Mouse (Mus musculus) megakaryocyte-erythroid progenitor cell, adult 5-6 weeks (primary cell): ENCODE measurements around the gene Xrcc6. TPM values are rescaled to one million over a fixed set of nuclear protein-coding genes. Genes with fewer than 3 reads are reported as not detected.

Source experiments
- ATAC-seq: replicated peaks from 2 replicates; pipeline ENCODE4 v1.8.0; 2016; ENCODE audit warnings: mild to moderate bottlenecking, inconsistent platforms; ENCODE audit not compliant: severe bottlenecking, poor library complexity, low FRiP score, low TSS enrichment
- total RNA-seq, 2 experiments: library from RNA; stranded (forward) in 1 of 2; stranded (reverse) in 1 of 2; fragments of 200-1000, 215-1000 nt in 1 of 2; fragments of >200 nt in 1 of 2; fragmentation: Nextera tagmentation in 1 of 2; gene quantifications; 2 replicates each; pipeline ENCODE4 v1.2.3; 2014 to 2017

Gene Xrcc6
- 120 and 143 TPM in 2 replicates for total RNA-seq (2014; fragmentation: Nextera tagmentation)
- 379 and 524 TPM in 2 replicates for total RNA-seq (2017)

DNA sequence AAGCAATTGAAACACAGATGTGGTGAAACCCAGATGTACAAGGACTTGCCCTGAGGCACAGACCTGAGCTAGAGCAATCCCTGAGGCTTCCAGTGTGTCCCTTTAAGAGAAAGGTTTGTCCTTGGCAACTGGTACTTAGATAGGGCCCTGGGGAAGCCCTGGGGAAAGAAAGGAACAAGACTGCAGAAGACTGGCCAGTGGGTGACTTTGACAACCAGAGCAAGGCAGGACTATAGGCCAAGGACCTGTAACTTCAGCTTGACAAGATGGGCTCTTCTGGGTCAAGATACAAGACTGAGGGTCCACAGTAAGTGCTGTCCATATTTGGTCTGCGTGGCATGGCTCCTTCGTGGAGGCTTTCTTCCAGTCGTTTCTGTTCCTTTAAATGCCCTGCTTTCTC is at the start of gene Xrcc6:
Gene Xrcc6 (plus strand): TSS at position 190 of the 400 bp plus-strand sequence.
- ATAC-seq, result no peak

DNA sequence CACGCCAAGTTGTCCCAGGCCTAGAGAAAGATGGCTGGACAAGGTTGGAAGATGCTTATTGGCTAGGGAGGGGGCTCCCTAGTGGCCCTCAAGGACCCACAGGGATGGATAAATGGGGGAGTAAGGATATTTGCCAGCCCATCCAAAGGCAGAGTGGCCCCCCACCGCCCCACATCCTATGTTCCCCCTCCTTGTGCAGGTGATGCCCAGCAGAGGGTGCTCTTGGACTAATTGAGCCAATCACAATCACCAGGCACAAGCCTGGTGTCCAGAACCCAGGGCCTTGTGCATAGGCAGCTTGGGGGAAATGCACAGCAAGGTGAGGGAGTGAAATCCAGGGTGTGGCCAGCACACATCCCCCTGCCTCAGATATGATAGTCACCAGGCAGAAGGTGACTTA is 49.4 kb upstream of the Xrcc6 start:
- ATAC-seq, result 0 out of 2 replicates have a peak, but pooled peaks have one; percentile 20

DNA sequence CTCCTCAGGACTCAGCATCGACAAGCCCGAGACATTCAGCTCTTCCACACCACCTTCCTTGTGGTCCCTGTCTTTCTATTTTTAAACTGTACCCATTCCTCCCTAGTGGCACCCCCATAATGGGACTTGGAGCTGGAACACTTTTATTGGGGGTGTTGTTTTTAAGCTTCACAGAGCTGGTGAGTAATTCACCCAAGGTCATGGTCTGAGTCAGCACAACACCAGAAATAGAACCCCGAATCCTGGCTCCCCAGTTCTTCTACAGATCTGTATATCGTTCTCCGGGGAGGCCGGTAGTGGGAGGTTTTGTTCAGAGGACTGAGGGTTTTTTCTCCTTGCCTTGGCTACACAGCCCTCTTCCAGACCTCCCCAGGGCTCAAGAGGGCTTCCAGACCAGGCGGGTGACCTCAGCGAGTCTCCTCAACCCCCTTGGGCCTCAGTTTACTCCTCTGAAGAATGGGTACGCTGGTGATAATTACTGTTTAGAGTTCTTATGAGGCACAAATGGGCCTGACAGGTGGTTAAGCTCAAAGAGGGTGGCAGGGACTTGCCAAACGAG is 48.4 kb upstream of the Xrcc6 start:
- no peak for ATAC-seq

DNA sequence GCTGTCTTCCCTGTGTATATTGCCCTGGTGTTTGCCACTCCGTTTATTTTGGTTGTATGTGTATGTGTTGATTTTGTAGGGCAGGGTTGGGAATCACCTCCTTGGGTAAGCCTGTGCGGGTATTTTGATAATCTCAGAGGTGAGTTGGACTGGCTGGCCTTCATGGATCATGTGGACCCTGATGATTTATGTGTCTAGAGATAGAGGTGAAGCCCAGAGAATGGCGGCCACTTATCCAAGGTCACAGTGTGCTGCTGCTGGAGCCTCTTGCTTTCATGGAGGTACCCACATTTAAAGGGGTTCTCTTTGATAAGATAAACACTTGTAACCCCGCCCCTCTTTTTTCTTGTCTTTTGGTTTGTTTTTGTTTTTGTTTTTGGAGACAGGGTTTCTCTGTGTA is 47.9 kb upstream of the Xrcc6 start:
- ATAC-seq, result peak; percentile 64

DNA sequence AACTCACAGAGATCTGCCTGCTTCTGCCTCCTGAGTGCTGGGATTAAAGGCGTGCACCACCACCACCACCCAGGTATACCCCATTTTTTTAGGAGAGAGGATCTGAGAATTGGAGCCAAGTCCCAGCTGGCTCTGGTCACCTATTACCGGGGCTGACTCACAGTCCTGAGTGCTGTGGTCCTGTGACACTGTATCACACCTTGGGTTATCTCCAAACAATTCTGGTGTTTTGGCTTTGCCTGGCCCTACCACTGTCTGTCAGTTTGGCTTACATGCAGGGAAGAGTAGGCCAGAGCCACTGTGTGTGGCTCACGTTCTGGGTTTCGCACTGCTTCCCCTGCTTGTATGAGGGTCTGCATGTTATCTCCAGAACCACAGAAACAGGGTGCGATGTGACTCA is 47.4 kb upstream of the Xrcc6 start:
- ATAC-seq, result no peak

DNA sequence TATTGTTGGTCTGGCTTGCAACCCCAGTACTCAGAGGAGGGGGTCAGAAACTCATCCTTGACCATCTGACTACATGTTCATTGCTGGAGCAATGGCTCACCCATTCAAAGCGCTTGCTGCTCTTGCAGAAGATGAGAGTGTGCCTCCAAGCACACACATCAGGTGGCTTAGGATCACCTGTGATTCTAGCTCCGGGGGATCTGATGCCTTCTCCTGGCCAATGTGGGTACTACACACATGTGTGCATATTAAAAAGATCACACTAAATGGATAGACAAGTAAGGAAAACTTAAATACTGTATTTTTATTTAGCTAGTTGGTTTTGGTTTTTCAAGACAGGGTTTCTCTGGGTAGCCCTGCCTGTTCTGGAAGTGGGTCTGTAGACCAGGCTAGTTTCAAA is 46.6 kb upstream of the Xrcc6 start:
- no peak for ATAC-seq

DNA sequence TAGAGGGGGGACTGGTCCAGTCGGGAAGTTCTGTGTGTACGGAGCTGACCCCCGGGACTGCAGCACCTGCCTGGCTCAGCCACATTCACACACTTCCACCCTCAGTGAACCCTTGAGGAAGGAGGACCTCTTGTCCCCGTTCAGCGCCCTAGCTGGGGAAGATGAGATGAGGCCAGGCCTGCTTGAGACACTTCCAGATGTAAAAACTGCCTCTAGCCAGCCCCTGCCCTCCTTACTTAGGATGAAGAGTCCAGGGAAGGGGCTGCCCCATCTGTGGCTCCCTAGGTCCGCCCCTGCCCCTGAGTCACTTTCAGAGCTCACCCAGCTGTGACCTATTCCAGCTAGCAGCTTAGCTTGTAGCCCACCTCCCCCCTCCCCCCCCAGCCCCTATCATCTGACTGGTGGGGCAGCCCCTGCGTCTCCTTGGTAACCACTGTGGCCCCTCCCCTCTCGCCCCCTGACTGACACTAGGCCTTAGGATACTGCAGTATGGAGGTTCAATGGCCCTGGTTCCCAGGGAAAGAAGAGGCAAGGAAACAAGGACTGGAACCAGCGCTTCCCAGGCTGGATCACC is 44.4 kb upstream of the Xrcc6 start:
- no peak for ATAC-seq

DNA sequence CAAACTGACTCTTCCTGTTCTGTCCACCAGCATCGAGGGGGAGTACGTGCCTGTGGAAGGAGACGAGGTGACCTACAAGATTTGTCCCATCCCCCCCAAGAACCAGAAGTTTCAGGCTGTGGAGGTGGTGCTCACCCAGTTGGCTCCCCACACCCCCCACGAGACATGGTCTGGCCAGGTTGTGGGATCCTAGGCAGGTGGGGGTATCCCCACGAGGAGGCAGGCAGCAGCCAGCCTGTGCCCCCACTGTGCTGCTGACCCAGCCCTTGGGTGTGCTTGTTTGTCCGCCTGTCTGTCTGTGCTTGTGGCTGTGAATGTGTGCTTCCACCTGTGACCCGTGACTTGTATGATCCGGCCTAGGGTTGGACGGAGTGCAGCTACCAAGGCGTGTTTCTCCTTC is 38.6 kb upstream of the Xrcc6 start:
- ATAC-seq, result no peak

DNA sequence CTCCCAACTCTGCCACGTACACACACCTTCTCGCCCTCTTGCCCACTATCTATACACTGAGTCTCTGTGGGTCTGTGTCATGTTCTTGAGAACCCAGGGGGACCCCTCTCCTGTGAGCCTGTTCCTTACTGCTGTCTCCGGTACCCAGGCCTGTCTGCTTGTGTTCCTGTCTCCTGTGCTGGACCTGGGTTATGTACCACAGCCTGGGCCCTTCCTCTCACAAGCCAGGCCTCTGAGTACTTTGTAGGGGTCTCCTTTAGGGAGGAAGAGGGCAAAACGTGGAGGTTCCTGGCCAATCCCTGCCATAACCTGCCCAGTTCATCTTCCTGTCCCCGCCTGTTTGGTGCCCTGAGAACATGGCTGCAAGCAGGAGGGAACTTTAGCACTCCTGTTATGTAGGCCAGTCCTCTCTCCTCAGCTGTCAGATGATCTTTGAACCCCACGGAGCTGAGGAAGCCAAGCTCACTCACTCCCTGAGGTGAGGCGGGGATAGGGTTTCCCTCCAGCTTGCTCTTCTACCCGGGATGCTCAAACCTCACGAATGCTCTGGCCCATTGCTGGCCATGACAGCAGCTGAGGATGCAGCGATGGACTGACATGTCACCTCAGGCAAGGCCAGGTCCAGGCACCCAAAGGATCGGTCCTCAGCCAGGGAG is 38.0 kb upstream of the Xrcc6 start:
- no peak for ATAC-seq

DNA sequence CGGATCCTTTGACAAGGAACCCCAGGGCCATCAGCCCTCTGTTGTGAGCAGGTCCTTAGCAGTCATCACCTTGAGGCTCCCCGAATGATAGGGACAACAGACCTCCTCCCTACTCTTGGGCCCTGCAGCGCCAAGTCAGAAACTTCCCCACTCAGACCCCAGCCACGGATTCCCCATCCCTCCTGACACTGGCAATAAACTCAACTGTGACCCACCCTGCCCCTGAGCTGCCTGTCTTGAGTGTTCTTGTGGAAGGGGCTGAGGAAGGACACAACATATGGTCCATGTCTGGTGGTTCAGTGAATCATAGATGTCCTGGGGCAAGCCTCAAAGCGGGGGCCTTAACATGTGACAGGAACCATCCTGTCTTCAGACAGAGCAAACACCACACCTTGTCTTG is 36.9 kb upstream of the Xrcc6 start:
- ATAC-seq, result no peak

DNA sequence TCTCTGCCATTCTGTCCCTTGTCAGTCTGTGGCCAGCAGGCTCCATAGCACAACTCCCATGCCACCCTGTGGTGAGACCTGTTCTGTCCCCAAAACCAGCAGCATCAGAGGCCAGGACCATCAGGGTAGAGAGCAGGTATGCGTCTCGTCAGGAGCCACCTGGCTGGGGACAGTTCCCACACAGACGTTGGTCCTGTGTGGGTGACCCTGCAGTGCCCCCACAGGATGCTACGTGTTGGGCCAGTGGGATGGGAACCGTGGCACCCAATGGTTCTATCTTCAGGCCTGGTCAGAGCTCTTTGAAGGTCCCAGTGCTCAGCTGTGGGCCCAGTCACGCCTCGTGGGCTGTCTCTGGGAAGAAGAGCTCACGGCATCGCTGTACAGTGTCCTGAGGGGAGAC is 36.5 kb upstream of the Xrcc6 start:
- ATAC-seq, result no peak

DNA sequence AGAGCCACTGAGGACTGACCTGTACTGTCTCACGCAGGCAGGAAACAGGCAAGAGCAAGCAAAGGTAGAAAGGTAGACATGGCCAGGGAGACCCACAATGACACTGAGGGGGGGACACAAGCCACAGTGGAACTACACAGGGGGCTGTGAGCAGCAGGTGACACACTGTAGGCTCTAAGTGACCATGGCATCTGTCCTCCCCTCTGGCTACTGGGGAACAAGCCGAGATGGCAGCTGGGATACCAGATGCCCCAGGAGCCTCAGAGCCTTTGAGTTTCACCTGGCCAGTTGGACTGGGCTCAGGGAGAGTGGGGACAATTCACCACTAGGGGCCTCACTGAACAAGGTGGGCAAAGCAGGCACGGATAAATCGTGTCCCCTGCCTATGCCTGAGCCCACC is 35.3 kb upstream of the Xrcc6 start:
- ATAC-seq, result no peak

DNA sequence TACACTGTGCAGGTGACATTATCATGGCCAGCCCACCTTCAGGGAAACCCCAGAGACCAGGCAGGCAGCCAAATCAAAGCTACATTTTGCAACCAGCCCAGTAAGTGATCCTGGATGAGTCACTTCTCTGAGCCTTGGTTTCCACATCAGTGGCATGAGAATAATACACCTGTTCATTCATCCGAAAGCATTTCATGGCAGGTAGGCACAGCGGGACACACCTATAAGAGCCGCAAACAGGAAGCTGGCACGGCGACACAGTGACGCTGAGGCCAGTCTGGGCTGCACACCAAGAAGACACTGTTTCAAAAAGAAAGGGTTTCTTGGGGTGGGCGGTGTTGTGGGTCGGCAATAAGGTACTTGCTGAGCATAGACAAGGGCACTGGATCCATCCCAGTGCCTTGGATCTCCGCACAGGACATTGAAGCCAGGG is 33.5 kb upstream of the Xrcc6 start:
- no peak for ATAC-seq

DNA sequence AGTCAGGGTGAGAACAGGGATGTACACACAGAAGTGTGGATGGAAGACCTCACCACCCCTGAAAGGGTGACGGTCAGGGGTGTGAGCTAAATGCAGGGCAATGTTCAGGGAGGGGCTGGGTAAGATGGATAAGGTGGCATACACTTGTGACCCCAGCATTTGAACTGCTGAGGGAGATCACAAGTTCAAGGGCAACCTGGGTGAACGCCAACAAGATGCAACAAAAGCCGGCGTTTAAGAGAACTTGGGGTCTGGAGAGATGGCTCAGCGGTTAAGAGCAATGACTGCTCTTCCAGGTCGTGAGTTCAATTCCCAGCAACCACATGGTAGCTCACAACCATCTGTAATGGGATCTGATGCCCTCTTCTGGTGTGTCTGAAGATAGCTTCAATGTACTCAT is 32.9 kb upstream of the Xrcc6 start:
- ATAC-seq, result no peak

DNA sequence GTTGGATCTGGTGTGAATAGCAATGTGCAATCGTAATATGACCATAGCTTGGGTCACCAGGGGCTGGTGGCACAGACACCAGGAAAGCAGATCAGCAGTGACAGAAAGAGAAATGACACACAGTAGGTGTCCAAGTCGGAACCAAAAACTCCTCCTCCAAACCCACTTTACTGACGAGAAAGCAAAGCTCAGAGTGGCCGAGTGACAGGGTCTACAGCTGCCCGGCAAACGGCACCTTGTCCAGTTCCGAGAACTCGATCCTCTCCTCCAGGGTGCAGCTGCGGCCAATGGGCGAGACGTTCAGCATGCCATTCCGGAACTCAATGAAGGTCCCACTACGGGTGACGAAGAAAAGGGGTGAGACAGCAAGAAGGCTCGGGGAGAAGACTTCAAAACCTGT is 32.2 kb upstream of the Xrcc6 start:
- no peak for ATAC-seq

DNA sequence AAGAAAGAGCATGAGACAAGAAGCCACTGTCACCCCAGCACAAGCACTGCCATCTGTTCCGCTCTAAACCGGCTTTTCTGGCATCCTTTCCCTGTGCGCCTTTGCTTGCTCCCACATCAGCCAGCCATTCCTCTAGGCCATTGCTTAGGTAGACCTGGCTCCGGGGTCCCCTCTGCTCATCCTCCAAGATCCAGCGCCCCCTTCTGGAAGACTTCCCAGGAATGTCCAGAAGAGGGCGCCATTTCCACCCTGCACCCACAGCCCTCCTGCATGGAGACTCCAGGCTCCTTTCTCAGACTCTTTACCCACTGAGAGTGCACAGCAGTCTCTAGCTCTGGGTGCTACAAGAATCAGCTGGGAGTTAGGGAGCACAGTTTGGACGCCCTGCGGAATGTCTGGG is 31.2 kb upstream of the Xrcc6 start:
- no peak for ATAC-seq

DNA sequence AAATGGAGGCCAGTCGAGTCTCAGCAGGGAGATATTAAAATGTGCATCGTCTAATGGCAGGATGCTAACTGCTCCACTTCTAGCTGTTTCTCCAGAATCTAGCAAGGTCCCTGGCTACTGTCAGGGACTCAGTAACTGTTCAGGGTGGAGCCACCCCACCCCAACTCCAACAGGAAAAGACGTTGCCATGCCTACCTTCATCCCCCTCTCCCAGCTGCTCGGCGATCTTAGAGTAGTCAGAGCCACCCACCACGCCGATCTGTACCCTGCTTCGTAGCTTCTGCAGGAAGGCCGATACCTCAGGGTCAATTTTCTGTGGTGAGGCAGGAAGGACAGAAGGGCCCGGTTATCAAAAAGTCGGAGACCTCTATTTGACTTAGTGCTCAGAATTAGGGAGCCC is 30.0 kb upstream of the Xrcc6 start:
- ATAC-seq, result no peak

DNA sequence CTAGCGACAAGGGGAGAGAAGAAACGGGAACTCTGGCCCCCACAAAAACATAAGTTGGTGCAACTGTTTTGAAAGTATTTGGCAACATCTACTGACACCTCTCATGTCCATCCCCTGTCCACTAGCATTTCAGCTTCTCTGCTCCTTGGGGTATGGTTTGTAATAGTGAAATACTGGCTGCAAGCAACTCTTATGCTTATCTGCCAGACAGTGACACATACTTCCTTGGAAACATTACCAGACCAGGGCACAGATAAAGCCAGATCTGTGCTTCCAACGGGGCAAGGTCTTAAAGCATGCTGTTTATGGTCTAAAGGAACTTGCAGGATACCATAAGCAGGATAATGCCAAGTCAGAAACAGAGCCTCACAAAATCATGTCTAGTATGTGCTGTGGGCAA is 28.7 kb upstream of the Xrcc6 start:
- no peak for ATAC-seq

DNA sequence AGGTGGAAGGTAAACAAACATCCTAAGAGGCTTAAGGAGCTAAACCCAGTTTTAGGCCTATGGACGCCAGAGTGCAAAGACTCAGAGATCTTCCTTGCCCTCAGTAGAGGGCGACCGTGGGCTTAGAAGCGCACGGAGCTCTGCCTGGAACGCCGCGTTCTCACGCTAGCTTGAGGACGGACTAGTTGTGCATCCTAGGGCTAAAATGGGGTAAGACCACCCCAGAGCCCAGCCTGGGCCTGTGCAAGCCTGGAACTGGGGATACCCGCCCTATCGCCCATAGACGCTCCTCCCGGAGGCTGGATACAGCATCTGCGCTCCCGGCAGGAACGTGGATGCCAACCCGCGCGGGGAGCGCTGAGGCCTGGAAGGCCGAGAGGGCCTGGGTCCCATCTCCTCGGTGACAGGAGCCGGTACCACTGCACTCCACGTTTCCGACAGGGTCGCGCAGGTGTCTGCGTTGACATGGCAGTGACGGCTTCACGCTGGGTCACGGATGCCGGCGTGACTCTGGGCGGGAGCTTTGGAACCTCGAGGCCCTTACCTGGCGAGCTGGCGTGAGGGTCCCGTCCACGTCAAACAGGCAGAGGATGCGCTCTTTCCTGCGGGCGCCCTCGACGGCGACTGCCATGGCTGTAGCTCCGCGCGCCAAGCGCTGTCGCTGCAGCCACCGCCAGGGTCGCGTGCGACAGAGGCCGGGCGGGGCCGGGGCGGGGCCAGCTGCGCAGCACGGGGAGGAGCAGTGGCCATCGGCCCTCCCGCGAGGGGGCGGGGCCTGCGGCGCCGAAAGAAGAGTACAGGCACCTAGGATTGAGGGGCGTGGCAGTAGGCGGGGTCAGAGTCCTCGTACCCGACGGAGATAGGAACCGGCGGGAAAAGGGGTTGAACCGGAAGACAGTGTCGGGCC is 27.2 kb upstream of the Xrcc6 start, which contains the start of gene Pmm1:
Gene Pmm1 (minus strand): TSS at position 760 of the 907 bp plus-strand sequence.
- ATAC-seq, result peak; percentile 91

DNA sequence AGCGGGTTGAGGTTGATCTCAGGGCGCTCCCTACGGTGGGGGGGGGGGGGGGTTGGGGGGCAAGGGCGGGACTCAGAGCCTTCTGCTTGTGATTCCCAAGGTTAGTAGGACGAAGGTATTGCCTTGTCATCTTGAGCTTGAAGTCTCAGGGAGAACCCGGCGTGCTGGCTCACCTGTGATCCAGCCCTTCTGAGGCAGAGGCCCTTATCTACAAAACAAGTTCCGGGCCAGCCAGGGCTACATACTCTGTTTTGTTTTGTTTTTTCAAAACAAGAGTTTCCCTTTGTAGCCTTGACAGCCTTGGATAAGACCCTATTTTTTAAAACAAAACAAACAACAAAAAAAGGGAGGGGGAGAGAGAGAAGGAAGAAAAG is 26.6 kb upstream of the Xrcc6 start:
- ATAC-seq, result no peak
